Mouse (Mus musculus): ENCODE results near the gene Gm9999.

Gene Gm9999

DNA sequence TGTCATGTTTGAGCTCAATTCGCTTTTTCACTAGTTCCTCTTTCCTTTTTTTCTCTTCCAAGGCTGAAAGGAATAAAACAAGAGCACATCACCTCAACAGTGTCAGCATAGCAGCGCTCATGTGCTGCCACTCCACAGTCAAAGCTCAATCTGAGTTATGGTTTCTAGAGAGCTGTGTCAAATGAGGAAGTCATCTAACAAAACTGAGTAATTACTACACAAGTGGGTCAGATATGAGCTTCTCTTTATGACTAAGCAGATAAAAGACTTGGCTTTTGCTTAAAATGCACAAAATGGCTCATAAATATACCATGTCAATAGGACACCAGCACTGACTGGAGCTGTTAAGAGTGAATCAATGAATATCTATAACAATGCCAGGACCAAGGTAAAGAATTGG is 15.6 kb downstream of the Gm9999 start:
- in situ Hi-C loops (cut with MboI, MseI) = no loop called here

DNA sequence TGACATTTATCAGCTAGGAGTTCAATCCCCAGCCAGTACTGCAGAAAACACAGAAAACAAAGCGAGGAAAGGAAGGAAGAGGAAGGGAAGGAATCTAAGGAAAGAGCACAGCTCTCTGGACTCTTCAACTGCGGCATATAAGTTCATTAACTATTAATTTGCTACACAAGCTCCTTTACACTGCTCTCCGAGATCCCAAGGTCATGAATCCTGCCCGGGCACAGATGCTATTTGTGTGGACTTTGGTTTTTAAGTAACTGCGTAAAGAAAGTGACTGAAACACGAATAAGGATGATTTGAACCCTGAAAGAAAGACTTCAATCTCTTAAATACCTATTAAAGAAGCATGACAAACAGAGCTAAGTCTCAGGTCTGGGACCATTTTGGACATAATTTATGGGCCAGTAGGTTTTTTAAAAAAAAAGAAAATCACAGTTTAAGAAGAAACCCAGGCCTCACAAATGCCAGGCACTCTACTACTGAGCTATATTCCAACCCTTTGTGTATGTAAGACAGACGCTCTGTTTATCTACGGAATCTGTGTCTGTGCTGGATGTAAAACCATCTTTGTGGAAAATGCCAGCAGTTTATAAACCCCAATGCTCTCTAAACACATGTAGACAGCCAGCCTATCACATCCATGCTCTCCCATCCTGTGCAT is 16.7 kb downstream of the Gm9999 start:
- in situ Hi-C loops (cut with MboI, MseI) = no loop called here

DNA sequence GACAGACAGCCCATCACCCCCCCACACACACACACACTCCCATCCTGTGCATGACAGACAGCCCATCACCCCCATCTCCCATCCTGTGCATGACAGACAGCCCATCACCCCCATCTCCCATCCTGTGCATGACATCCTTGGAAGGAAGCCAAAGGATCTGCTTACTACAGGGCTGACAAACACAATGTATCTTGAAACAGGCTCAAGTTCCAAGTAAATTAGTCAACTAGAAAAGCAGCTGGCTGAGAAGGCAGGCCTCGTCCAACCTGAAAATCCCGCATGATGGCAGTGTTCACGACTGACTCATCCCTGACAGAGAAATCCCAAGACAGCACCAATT is 17.2 kb downstream of the Gm9999 start:
- in situ Hi-C loops (cut with MboI, MseI) = no loop called here

DNA sequence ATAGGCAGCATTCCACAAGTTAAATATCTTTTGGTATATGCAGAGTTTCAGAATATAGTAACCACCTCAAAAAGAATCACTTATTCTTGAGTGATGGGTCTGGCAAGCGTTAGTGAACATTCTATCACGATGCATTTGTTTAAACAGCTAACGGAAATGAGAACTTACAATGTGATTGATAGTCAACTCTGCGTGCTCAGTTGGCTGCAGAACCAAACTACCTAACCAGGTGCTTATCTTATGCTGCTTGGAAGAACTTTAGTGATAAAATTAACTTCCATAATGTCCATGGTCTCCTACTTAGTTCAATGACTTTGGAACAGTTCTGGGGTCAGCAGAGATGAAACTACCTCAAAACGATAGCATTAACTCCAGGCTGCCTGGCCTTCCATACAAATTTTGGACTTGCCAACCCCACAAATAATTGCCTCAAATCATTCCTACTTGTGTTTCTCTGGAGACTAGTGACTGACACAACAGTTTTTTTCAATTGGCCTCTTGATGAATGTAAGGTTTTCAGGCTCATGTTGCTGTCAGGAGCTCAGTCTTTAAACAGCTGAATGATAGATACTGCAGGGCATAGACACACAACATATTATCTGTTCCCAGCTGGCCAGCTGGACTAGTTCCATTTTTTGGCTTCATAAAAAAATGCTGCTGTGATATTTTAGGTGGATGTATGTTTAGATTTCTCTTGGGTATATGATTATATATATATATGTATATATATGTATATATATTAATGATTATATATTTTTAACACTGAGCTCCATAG is 17.9 kb downstream of the Gm9999 start:
- in situ Hi-C loops (cut with MboI, MseI) = no loop called here

DNA sequence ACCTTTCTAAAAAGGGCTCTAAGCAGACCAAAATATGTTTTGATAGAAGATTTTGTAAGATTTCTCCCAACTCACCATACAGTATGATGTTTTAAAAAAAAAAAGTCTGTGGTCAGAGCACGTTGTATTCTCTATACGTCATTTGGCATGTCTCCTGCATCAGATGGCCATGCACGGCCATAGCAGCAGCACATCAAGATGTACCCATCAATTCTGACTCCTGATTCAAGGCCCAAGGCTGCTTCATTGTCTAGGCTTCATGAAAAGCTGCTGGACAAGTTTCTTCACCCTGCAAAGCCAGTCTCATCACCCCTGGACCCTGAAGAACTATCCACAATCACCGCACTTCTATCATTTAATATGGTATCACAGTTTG is 18.5 kb downstream of the Gm9999 start:
- in situ Hi-C loops (cut with MboI, MseI) = no loop called here

DNA sequence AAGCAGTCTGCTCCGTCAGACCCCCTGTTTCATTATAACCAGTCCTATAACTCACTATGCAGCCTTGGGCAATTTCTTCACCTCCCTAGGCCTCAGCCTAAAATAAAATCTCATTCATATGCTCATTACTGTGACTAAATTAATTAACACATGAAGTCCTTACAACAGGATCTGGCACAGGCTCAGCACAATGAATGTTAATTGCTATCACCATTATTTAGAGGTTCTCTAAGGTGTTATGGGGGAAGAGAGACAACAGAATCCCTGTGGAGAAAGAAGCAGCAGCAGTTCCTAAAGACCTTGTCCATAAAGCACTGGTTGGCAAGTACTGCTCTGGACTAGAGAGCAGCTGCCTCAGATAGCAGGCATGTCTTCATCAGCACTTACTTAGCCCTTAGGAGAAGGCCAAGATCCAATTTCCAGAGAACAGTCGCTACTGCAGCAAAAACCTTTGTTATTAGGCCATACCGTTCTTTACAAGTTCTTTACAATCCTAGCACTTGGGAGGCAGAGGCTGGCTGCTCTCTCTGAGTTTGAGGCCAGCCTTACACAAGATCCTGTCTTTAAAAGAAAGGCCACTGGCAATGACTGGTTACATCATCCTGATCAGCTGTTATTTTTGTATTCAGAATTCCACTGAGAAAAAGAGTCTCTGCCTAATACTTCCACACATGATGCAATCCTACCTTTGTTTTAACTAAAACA is 20.2 kb downstream of the Gm9999 start:
- in situ Hi-C loops (cut with MboI, MseI) = no loop called here

DNA sequence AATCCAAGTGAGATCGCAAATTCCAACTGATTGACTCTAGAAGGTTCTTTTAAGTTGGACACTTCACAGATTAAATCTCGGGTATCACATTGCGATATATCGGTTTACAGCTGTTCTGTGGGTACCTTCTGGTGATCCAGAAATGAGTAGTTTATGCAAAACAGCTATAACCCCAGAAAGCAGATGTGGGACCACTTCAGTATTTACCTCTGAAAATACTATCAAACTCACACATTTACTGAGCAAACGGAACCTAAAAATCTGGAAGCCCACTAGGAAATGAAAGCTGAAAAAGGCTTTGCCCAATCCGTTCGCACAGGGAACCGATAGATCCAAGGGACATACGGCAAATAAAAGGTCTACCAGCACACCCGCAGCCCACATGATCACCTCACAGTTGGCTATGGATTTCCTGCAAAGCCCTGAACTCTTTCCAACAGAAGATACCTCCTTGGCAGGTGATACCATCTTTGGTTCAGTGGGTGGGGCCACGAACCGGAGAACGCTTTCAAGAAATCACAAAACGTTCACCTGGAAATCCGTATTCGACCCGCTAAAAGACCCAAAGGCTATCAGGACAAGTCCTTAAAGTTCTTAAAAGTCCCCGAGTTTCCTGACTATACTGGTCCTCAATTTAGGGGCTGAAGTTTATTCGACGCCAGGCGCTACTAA is 23.9 kb downstream of the Gm9999 start:
- in situ Hi-C loops (cut with MboI, MseI) = loop anchor here (5.0 kb wide), 1 partner anchor 85 kb away; no protein-coding TSS in a partner anchor

DNA sequence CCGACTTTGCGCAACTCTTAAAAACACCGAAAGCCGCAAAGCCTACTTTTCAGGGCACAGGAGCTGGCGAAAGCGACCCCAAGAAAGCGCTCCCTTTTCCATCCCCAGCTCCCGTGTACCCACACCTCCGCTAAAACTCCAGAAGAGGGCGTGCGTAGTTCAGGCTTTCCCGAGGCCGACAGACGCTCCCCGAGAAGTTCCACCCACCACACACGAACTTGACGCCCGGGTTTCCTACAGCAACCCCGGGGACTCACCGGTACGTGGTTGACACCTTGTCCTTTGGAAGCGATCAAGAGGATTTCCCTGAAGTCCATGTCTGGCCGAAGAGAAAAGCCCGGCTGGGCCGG is 24.4 kb downstream of the Gm9999 start:
- in situ Hi-C loops (cut with MboI, MseI) = loop anchor here (5.0 kb wide), 1 partner anchor 85 kb away; no protein-coding TSS in a partner anchor

DNA sequence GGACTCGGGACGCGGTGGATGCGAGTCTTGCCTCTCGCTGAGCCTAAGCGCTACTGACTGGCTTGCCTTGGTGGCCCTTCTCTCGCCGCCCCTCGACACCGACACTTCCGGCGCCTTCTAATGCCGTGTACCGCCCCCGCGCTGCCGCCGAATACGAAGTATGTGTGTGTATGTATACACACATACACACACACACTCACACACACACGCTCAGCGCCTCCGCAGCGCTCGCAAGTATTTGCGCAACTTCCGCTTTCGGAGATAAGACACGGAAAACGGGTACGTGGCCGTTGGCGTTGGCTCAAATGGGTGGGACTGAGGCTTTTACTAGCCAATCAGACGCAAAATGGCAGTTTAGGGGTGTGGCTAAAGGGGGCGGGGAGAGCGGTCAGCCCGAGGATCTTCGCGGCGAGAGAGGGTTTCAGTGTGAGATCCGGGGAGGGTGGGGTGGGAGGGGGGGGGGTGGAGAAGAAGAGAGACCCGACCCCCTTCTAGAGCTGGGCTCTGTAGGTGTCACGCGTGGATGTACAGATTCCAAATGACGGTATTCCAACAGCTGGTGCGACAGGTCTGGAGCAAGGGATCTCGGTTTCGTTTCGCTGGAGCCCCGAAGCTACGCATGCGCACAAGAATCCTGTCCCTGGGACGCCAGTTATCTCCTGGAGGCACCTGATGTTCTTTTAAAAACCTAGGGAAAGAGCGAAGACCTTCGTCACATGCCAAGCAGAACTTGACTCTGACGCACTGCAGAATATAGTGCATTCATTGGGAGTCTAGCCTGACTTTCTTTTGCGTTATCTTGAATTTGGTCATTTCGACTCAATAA is 25.0 kb downstream of the Gm9999 start, which contains the start of gene Spty2d1:
TSS of gene Spty2d1 (minus strand) at position 244 of the 826 bp plus-strand sequence.
- in situ Hi-C loops (cut with MboI, MseI) = loop anchor here (5.0 kb wide), 1 partner anchor 86 kb away; no protein-coding TSS in a partner anchor

DNA sequence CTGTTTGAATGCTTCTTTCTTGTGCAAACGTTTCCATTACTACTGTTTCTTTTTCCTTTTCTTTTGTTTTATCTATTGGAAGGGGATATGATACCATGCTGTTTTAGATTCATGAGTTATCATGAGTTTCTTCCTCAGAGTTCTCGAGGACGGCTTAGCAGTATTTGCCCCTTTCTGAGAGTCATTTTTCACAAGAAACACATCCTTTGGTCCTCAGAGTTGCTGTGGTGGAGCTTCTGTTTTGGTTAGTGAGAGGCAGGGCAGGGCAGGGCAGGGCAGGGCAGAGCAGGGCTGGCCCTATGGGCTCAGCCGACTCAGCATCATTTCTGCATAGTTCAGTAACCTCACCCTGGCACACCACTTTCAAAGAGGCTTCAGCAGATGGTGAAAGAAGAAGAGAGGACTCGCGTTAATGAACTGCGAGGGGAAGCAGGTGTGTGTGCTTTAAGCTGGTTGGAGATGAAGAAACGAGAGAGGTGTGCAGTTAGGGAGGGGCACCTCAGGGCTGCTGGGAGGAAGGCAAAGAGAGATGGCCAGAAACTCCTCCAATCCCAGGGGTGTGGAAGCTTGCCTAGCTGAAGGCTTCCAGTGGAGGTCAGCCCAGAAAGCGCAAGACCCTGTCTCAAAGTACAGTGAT is 29.9 kb downstream of the Gm9999 start:
- in situ Hi-C loops (cut with MboI, MseI) = no loop called here

DNA sequence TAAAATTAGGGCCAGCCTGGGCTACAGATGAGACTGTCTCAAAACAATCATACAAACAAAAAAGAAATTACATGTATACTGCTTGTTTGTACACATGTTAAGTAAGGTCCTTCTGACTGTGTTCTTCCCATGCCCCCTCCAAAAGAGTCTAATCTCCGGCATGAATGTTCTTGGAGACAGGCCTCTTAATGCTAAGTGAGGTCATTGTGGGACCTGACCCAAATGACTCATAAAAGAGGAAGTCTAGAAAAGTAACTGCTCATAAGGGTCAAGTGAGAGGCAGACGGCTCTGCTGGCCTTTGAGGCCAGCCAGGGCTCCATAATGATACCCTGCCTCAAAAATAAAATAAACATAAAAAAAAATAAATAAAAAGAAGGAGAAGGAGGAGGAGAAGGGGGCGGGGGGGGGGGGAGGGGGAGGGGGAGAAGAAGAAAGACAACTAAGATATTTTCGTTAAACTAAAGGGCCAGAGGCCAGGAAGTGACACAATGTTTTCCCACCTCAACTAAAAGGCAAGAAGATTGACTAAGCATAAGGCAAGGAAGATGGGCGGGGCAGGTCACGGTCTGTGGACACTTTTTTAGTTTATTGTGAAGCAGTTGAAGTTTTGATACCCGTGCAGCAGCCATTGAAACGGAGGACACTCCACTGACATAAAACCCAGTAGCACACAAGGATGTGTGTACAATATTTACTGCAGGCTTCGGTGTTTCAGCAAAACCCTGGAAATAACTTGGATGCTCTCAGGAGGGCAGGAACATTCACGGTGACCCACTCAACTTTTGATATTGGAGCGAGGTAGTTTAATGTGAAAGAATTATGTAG is 31.4 kb downstream of the Gm9999 start:
- in situ Hi-C loops (cut with MboI, MseI) = loop anchor here (5.0 kb wide), 1 partner anchor 57 kb away; the partner anchor contains the start of gene Uevld

DNA sequence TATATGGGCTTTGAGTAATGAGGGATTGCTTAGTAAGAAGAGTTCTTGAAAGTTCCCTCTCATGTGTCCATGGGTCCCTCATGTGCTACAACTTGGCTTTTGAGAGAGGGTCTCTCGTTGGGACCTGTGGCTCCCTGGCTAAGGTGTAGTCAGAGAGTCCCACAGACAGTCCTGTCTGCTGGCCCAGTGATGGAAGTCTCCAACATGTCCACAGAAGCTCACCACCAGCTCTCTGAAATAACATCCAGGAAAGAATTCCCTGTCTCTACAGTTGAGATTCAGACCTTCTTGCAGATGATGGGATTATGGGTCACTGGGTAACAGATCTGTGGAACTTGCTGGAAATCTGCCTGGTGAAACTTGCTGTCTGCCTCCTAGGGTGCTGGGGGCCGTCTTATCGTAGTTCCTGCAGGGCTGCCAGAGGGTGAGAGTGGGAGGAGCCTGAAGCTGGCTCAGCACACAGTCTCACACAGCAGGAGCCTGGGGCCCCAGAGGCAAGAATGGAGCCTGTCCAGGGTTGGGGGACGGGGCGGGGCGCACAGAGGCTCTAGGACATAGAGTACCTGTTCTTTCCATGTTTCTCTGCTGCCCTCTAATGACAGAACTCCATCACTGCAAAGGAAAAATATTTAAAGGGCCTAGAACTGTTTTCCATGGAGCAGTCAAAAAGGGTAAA is 32.1 kb downstream of the Gm9999 start:
- in situ Hi-C loops (cut with MboI, MseI) = loop anchor here (5.0 kb wide), 1 partner anchor 58 kb away; the partner anchor contains the start of gene Uevld

DNA sequence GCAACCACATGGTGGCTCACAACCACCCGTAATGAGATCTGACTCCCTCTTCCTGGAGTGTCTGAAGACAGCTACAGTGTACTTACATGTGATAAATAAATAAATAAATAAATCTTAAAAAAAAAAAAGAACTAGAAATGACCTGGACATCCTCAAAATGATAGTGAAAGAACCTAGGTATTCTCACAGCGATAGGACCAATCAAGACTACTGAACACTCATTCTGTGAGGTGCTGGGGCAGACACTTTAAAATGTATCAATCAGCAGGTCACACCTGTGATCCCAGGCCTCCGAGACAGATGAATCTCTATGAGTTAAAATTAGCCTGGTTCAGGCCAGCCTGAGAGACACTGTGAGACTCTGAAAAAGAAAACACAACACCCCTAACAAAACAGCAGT is 33.2 kb downstream of the Gm9999 start:
- in situ Hi-C loops (cut with MboI, MseI) = loop anchor here (5.0 kb wide), 1 partner anchor 59 kb away; the partner anchor contains the start of gene Uevld

DNA sequence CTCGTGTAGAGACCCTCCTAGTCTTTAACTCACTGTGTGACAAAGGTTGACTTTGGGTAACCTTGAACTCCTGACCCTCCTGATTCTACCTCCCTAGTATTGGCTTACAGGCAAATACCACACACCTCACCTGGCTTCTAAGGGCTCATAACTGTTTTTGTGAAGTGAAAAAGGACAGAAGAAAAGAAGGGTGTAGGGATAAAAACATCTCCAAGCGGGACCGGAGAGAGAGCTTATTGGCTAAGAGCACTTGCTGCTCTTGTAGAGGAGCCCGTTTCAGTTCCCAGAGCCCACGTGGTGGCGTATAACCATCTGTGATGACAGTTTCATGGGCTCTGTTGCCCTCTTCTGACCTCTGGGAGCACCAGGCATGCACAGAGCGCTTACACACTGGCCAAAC is 33.8 kb downstream of the Gm9999 start:
- in situ Hi-C loops (cut with MboI, MseI) = loop anchor here (5.0 kb wide), 1 partner anchor 60 kb away; the partner anchor contains the start of gene Uevld

DNA sequence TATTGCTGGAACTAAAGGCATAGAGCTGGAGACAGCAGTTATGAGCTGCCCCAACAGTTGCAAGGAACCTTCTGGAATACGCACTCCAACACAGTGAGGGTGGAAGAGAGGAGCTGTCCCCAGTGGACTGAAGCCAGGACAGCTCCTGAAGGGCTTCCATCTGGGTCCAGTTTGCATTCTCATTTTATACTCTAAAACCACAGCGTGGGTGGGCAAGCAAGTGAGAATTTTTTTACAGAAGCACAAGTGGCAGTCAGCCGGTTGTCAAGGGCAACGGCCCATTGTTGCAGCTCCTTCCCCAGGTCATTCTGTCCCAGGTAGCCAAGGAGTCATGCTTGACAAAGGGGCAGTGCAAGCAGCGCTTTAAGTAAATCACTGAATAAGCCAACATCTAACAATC is 36.3 kb downstream of the Gm9999 start:
- in situ Hi-C loops (cut with MboI, MseI) = loop anchor here (5.0 kb wide), 1 partner anchor 62 kb away; the partner anchor contains the start of gene Uevld

DNA sequence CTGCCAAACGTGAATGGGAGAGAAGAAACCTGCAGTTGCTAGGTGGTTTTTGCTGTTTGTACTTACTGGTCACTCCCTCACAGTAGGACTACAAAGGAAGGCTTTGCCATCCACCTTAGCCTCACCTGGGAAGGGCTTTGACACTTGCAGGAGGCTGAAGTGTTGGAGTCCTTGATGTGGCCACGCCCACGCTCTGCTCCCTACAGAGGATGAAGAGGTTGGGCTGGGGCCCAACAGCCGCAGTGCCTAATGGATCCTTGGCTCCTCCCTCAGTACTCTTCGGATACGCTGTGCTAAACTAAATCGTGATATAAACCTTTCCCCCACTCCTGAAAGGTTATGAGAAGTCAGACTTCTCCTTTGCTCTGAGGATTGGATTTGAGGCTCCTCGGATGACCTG is 37.6 kb downstream of the Gm9999 start:
- in situ Hi-C loops (cut with MboI, MseI) = no loop called here

DNA sequence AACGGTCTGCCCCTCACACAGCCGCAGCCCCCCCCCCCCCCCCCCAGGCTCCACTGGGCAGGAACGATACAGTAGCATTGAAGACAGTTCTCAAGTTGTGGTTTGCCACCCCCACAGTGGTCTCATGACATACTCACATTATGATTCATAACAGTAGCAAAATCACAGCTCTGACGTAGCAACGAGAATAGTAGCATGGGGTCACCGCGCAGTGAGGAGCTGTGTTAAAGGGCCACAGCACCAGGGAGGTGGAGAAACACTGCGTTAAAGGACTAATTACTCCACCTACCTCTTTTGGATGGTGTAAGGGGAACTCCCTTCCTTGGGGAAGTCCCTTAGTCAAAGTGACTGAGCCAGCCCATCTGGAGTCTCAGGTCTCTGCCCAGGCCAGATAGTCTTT is 39.1 kb downstream of the Gm9999 start:
- in situ Hi-C loops (cut with MboI, MseI) = no loop called here

DNA sequence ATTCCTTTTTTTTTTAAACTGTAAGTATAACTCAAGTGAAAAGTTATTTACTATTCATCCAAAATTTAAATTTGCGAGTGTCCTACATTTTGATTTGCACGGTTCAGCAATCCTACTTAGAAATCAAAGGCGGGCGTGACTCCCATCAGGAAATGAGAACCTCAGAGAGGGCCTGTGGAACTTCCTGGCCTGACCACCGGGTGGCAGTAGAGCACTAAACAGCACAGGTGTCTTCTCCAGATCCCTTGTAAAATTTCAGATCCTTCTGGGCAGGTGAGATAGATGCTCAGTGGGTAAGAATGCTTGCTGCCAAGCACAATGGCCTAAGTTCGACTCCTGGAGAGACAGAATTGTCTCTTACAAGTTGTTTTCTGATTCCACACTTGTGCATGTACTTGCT is 40.1 kb downstream of the Gm9999 start:
- in situ Hi-C loops (cut with MboI, MseI) = no loop called here

DNA sequence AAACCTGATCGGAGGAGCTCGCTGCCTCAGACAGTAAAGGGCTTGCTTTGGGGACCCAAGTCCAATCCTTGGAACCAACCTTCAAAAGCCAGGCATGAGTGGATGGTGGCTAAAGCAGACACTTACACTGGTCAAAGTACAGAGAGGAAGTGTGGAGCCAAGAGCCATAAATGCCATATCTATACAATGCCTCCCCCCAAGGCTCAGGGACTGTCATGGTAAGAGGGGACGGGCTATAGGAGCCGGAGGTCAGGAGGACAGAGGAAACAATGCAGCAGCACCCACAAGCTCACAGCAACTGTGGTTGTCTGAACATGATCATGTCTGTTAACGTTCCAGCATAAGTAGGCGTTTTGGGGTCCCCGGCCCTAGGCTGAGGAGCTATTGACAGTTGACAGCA is 41.1 kb downstream of the Gm9999 start:
- in situ Hi-C loops (cut with MboI, MseI) = no loop called here

Measured in T-helper 2 cell (primary cell).